Mouse (Mus musculus) liver, adult 2 months (tissue): ENCODE measurements around the gene Gm10577. TPM values are rescaled to one million over a fixed set of nuclear protein-coding genes. Genes with fewer than 3 reads are reported as not detected.

ENCODE experiments used
- DNase-seq: peaks from one replicate; pipeline ENCODE4 v3.0.0-alpha.2; 2011; ENCODE audit warnings: low read depth, low spot score; ENCODE audit errors: extremely low read depth
- H3K27ac ChIP-seq: fragments of 200-500 bp; replicated peaks from 2 replicates; pipeline ENCODE4 v1.5.1; 2012; ENCODE audit warnings: low read depth, mild to moderate bottlenecking, control low read depth, inconsistent platforms, low read length; ENCODE audit not compliant: insufficient read depth
- H3K27me3 ChIP-seq: fragments of 200-500 bp; 2 replicates; pipeline ENCODE4 v1.6.1; 2012; ENCODE audit warnings: mild to moderate bottlenecking, moderate library complexity, low read length, inconsistent platforms; ENCODE audit not compliant: control insufficient read depth, insufficient read depth
- H3K36me3 ChIP-seq: fragments of 200-500 bp; 2 replicates; pipeline ENCODE4 v1.6.1; 2012; ENCODE audit warnings: low read length, inconsistent platforms; ENCODE audit not compliant: control insufficient read depth, insufficient read depth
- H3K4me1 ChIP-seq: fragments of 200-500 bp; 2 replicates; pipeline ENCODE4 v1.6.1; 2011; ENCODE audit warnings: low read length; ENCODE audit not compliant: control insufficient read depth, insufficient read depth
- H3K4me3 ChIP-seq: fragments of 200-500 bp; 2 replicates; pipeline ENCODE4 v1.5.1; 2011; ENCODE audit warnings: low read depth, mild to moderate bottlenecking, control low read depth, low read length, moderate library complexity; ENCODE audit not compliant: insufficient read depth
- H3K79me2 ChIP-seq: fragments of 200-500 bp; 2 replicates; pipeline ENCODE4 v1.6.1; 2012; ENCODE audit warnings: inconsistent platforms, mild to moderate bottlenecking, low read length, moderate library complexity; ENCODE audit not compliant: control insufficient read depth, insufficient read depth
- H3K9ac ChIP-seq: fragments of 200-500 bp; 2 replicates; pipeline ENCODE4 v1.6.1; 2012; ENCODE audit warnings: low read depth, mild to moderate bottlenecking, control low read depth, inconsistent platforms, low read length
- CTCF ChIP-seq: fragments of 200-500 bp; IDR thresholded peaks from 2 replicates; pipeline ENCODE4 v1.5.1; 2011; ENCODE audit warnings: low read depth, low read length, control low read depth
- POLR2A ChIP-seq: fragments of 200-500 bp; IDR thresholded peaks from 2 replicates; pipeline ENCODE4 v1.6.1; 2011; ENCODE audit warnings: low read length, control low read depth; ENCODE audit not compliant: insufficient read depth; ENCODE audit errors: extremely low read depth
- WGBS: fragments of 180-500 bp; shearing (Covaris S2); methylation state at CpG from one replicate; pipeline ENCODE4 v1.1.7; 2018; 5-methylcytosine and 5-hydroxymethylcytosine counted together
- polyA plus RNA-seq: library from polyadenylated mRNA; depleted of rRNA; stranded (reverse); fragments of >200 nt; gene quantifications from 2 replicates; pipeline ENCODE4 v1.2.3, GENCODE M21; 2012
- total RNA-seq: library from RNA; depleted of rRNA; stranded (reverse); fragments of >200 nt; gene quantifications from 2 replicates; pipeline ENCODE4 v1.2.3, GENCODE M21; 2014

The Gm10577 gene
- total and polyA plus RNA-seq, 2 experiments: not detected

DNA sequence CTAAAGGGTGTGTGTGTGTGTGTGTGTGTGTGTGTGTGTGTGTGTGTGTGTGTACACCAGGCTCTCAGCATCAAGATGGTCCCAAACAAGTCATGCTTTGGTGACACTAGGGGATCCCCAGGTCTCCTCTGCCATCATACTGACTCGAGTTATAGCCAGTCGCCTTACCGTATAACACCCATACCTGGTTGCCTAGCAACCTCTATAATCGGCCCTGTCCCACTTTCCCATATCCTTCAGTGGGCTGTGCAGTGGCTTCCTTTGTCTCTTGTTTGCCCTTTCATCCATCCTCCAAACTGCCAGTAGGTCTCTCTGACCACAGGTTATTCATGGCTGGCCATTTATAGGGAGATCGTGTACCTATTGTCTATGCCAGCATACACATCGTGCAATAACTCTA, 19.4 kb downstream of the Gm10577 start:
- Histone ChIP-seq H3K27ac (no peak overlapping the region), H3K79me2 (no peaks in the 10 kb centered on the region), H3K27me3 (no peaks in the 10 kb centered on the region), H3K36me3 (no peaks in the 10 kb centered on the region), H3K4me3 (no peak overlapping the region), H3K4me1 (no peaks in the 10 kb centered on the region), H3K9ac (no peak overlapping the region)
- WGBS: 88% methylated on average over 6 of the region's 6 CpGs
- TF ChIP-seq POLR2A: no peak
- TF ChIP-seq CTCF: no peak
- DNase-seq: no peak

DNA sequence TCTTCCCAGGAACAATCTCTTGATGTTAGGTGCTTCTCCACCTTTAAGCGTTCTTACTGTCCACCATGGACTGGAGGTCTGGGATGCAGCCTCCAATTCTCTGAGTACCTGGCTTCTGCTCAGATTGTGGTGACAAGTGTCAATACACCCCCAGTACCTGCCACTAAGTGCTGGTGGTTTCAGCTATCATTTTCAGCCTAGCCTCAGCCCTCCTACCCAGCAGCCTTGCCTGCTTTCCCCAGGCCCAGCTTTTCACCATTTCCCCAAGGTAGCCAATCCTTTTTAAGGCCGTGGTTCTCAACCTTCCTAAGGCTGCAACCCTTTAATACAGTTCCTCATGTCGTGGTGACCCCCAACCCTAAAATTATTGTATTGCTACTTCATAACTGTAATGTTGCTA, 19.9 kb downstream of the Gm10577 start:
- H3K4me1 ChIP-seq: no peaks in the 10 kb centered on the region
- WGBS: 84% methylated on average over 3 of the region's 3 CpGs
- H3K27me3 ChIP-seq: no peaks in the 10 kb centered on the region
- no peak for TF ChIP-seq CTCF
- no peak for TF ChIP-seq POLR2A
- H3K36me3 ChIP-seq: no peaks in the 10 kb centered on the region
- H3K27ac ChIP-seq: no peak overlapping the region
- DNase-seq: no peak
- no peaks in the 10 kb centered on the region for H3K79me2 ChIP-seq
- H3K4me3 ChIP-seq: no peak overlapping the region
- no peak overlapping the region for H3K9ac ChIP-seq

DNA sequence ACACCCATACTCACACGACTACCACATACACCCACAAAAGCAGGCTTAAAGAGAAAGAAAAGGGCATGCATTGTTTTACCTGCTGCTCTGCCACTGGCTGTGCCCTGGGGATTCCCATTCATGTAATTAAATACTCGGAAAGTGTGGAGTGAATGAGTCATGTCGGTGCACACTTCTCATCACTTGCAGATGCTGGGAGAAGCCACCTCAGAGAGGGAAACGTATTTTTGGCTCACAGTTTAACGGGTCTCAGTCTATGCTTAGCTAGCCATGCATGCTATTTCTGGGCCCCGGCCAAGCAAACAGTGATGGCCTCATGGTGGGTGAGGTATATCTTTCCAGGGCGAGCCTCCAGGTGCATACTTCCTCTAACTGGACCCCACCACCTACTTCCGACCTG, 21.6 kb downstream of the Gm10577 start:
- H3K4me3 ChIP-seq: no peak overlapping the region
- TF ChIP-seq POLR2A: no peak
- TF ChIP-seq CTCF: no peak
- no peaks in the 10 kb centered on the region for H3K27me3 ChIP-seq
- H3K36me3 ChIP-seq: no peaks in the 10 kb centered on the region
- DNase-seq: no peak
- H3K4me1 ChIP-seq: no peaks in the 10 kb centered on the region
- H3K9ac ChIP-seq: no peak overlapping the region
- H3K27ac ChIP-seq: no peak overlapping the region
- 85% methylated on average over 8 of the region's 8 CpGs for WGBS
- H3K79me2 ChIP-seq: no peaks in the 10 kb centered on the region

GRCm38 (mm10) chr4:100998145-100998544, 22.4 kb downstream of the Gm10577 start:
- TF ChIP-seq POLR2A (no peak), CTCF (peak; percentile 58)
- Histone ChIP-seq H3K4me3 (no peak overlapping the region), H3K79me2 (no peaks in the 10 kb centered on the region), H3K27ac (no peak overlapping the region), H3K9ac (no peak overlapping the region), H3K27me3 (no peaks in the 10 kb centered on the region), H3K4me1 (no peaks in the 10 kb centered on the region), H3K36me3 (no peaks in the 10 kb centered on the region)
- peak; percentile 36 for DNase-seq
- WGBS: 12% methylated on average over 2 of the region's 2 CpGs

- no peak overlapping the region for H3K4me3 ChIP-seq
Measured at GRCm38 (mm10) chr4:100996060-100996651, 24.3 kb downstream of the Gm10577 start.

GRCm38 (mm10) chr4:100995617-100996016, 24.9 kb downstream of the Gm10577 start:
- no peak for DNase-seq
- no peaks in the 10 kb centered on the region for H3K36me3 ChIP-seq
- TF ChIP-seq POLR2A (no peak), CTCF (no peak)
- H3K27ac ChIP-seq: no peak overlapping the region
- H3K4me3 ChIP-seq: no peak overlapping the region
- 78% methylated on average over 5 of the region's 5 CpGs for WGBS
- H3K79me2 ChIP-seq: no peaks in the 10 kb centered on the region
- H3K9ac ChIP-seq: no peak overlapping the region
- no peaks in the 10 kb centered on the region for H3K4me1 ChIP-seq
- H3K27me3 ChIP-seq: no peaks in the 10 kb centered on the region

More at GRCm38 (mm10) chr4:100996060-100996651, 24.3 kb downstream of the Gm10577 start:
- no peaks in the 10 kb centered on the region for H3K36me3 ChIP-seq
- H3K27ac ChIP-seq: no peak overlapping the region
- no peak overlapping the region for H3K9ac ChIP-seq
- no peaks in the 10 kb centered on the region for H3K4me1 ChIP-seq
- no peaks in the 10 kb centered on the region for H3K79me2 ChIP-seq
- H3K27me3 ChIP-seq: no peaks in the 10 kb centered on the region
- no peak for DNase-seq
- no peak for TF ChIP-seq POLR2A
- TF ChIP-seq CTCF: no peak
- 84% methylated on average over 4 of the region's 4 CpGs for WGBS
